Mouse (Mus musculus): ENCODE measurements around the gene Gm49322.

DNA sequence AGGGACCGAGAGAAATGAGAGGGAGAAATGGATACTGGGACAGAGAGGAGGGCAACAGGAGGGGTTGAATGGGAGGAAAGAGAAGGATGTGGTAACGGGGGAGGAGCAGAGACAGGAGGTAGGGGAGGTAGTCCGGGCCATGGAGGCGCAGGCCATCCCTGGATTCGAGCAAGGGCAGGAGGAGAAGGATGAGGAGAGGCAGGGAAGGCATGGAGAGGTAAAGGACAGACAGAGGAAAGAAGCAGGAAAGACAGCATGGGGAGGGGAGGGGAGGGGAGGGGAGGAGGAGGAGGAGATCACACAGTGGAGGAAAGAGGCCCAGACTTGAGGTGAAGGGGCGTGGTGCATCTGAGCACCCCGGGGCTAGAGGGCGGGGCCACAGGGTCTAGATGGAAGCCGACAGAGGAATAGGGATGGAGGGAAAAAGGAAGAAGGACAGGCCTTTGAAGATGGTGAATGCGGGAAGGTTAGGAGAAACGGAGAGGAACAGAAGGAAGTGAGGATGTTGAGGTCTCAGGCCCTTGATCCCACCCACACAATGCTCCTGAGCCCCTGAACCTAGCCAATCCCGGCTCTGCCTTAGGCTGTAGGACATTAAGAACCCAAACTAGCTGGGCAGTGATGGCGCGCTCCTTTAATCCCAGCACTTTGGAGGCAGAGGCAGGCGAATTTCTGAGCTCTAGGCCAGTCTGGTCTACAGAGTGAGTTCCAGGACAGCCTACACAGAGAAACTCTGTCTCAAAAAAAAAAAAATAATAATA, 51.2 kb downstream of the Gm49322 start, which contains the start of gene Btbd2:
- TF ChIP-seq CTCF (IDR thresholded peaks at IDR 0.05; ENCODE audit: insufficient read depth, low read depth, low read length) = no peak
- 0 out of 2 replicates have a peak, but pooled peaks have one; percentile 5 for TF ChIP-seq POLR2A (IDR thresholded peaks at IDR 0.05; ENCODE audit: insufficient read depth, low read depth, low read length)

All from olfactory bulb, adult 2 months (tissue).